Mouse (Mus musculus) heart, postnatal 0 days (tissue): ENCODE data around the gene Hsp90aa1.

Experiments
- CTCF ChIP-seq: IDR thresholded peaks from 2 replicates; pipeline ENCODE4 v1.5.1; 2016; ENCODE audit warnings: antibody characterized with exemption, control low read depth, low read depth
- EP300 ChIP-seq: IDR thresholded peaks from 2 replicates; pipeline ENCODE4 v1.6.1; 2016; ENCODE audit warnings: antibody characterized with exemption, low read depth

DNA sequence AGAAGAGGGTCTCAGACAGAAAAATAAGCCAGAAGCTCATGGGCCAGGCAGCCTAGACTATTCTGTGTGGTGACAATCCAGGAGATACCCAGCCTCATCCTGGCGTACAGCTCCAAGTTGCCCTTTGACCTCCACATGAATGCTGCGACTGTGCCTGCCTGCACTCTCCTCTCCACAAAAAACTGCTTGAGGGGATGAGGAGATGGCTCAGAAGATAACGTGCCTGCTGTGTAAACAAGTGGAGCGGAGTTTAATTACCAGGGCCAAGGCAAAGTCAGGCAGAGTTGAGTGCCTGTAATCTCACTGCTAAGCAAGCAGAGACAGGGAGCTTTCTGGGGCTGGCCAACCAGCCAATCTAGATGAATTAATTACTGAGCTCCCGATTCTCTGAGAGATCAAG is 13.5 kb upstream of the Hsp90aa1 start:
- TF ChIP-seq CTCF = no peak
- TF ChIP-seq EP300 = no peak
